Mouse (Mus musculus) heart, postnatal 0 days (tissue): ENCODE results near the gene Gpc3. TPM values are rescaled to one million over a fixed set of nuclear protein-coding genes. Genes with fewer than 3 reads are reported as not detected.

Experiments used
- ATAC-seq: fragments of 200-750 bp; cut with Nextera tagmentation; 2 replicates; pipeline ENCODE4 v1.8.0; 2017; ENCODE audit warnings: low read depth, moderate number of reproducible peaks, moderate library complexity; ENCODE audit not compliant: insufficient read depth
- DNase-seq: peaks from one replicate; pipeline ENCODE4 v3.0.0-alpha.2; 2016; ENCODE audit warnings: low spot score
- H3K27ac ChIP-seq: fragments of 300-500 bp; sonication (generic); 2 replicates; pipeline ENCODE4 v1.5.1; 2014; ENCODE audit warnings: low read depth, mild to moderate bottlenecking
- H3K27me3 ChIP-seq: fragments of 300-500 bp; sonication (generic); 2 replicates; pipeline ENCODE4 v1.6.1; 2014; ENCODE audit warnings: low read length, mixed read lengths; ENCODE audit not compliant: control insufficient read depth, insufficient read depth
- H3K36me3 ChIP-seq: fragments of 300-500 bp; sonication (generic); replicated peaks from 2 replicates; pipeline ENCODE4 v1.6.1; 2014; ENCODE audit warnings: low read length, mixed read lengths; ENCODE audit not compliant: control insufficient read depth, insufficient read depth
- H3K4me1 ChIP-seq: fragments of 300-500 bp; sonication (generic); 2 replicates; pipeline ENCODE4 v1.6.1; 2014; ENCODE audit warnings: antibody characterized with exemption; ENCODE audit not compliant: control insufficient read depth, insufficient read depth
- H3K4me2 ChIP-seq: fragments of 300-500 bp; sonication (generic); 2 replicates; pipeline ENCODE4 v1.6.1; 2014; ENCODE audit warnings: low read depth, mild to moderate bottlenecking, low read length, moderate library complexity
- H3K4me3 ChIP-seq: fragments of 300-500 bp; sonication (generic); 2 replicates; pipeline ENCODE4 v1.5.1; 2014; ENCODE audit warnings: low read depth, low read length
- H3K9ac ChIP-seq: fragments of 300-500 bp; sonication (generic); replicated peaks from 2 replicates; pipeline ENCODE4 v1.6.1; 2014; ENCODE audit warnings: low read depth, low read length, mixed read lengths
- H3K9me3 ChIP-seq: fragments of 300-500 bp; sonication (generic); replicated peaks from 2 replicates; pipeline ENCODE4 v1.6.1; 2016; ENCODE audit warnings: low read length; ENCODE audit not compliant: control insufficient read depth
- CTCF ChIP-seq: IDR thresholded peaks from 2 replicates; pipeline ENCODE4 v1.5.1; 2016; ENCODE audit warnings: antibody characterized with exemption, control low read depth, low read depth
- EP300 ChIP-seq: IDR thresholded peaks from 2 replicates; pipeline ENCODE4 v1.6.1; 2016; ENCODE audit warnings: antibody characterized with exemption, low read depth
- WGBS: fragments of 180-500 bp; shearing (Covaris S2); extraction: QIAGEN DNeasy Blood & Tissue Kit; methylation state at CpG from one replicate; pipeline ENCODE4 v1.1.7; 2014; 5-methylcytosine and 5-hydroxymethylcytosine counted together
- polyA plus RNA-seq: library from polyadenylated mRNA; unstranded; fragments of >200 nt; fragmentation: Nextera tagmentation; extraction: Ambion mirVana; gene quantifications from 2 replicates; pipeline ENCODE4 v1.2.1, GENCODE M21; 2015
- total RNA-seq: library from RNA; depleted of rRNA; stranded (reverse); fragments of >200 nt; gene quantifications from 2 replicates; pipeline ENCODE4 v1.2.3, GENCODE M21; 2014; ENCODE audit warnings: low replicate concordance; rRNA removed

Gpc3 gene
- total RNA-seq (45.1 and 64.9 TPM in 2 replicates), polyA plus RNA-seq (140 and 147 TPM in 2 replicates)

- Histone ChIP-seq H3K27ac (peak within 1 kb of the TSS; percentile 55), H3K36me3 (no peaks in the 10 kb centered on the region), H3K27me3 (no peaks in the 10 kb centered on the region; the same call in 1 of the 2 replicates), H3K9me3 (no peaks in the 10 kb centered on the region), H3K4me3 (peak within 1 kb of the TSS; percentile 56), H3K9ac (peak within 1 kb of the TSS; percentile 48; the same call in 1 of the 2 replicates), H3K4me2 (peak within 1 kb of the TSS; percentile 74), H3K4me1 (no peaks in the 10 kb centered on the region)
- peak; percentile 85 for ATAC-seq
- 14% methylated on average over 47 of the region's 48 CpGs for WGBS
- peak; percentile 12 for DNase-seq
- no peak for TF ChIP-seq CTCF
- TF ChIP-seq EP300 = no peak
Observed at GRCm38 (mm10) chrX:52613328-52614030, at the start of gene Gpc3. Gene Gpc3, minus strand, starts transcription at chrX:52613950.

- Histone ChIP-seq H3K9ac (no peak overlapping the region), H3K27me3 (no peaks in the 10 kb centered on the region), H3K27ac (peak overlapping the region; percentile 5; the same call in 1 of the 2 replicates), H3K4me2 (0 out of 2 replicates have a peak overlapping the region, but pooled peaks have one; percentile 23), H3K4me1 (no peaks in the 10 kb centered on the region), H3K9me3 (no peaks in the 10 kb centered on the region), H3K36me3 (no peaks in the 10 kb centered on the region), H3K4me3 (no peak overlapping the region)
- TF ChIP-seq CTCF (peak; percentile 57), EP300 (no peak)
- DNase-seq (peak; percentile 67), ATAC-seq (peak; percentile 66; the same call in 1 of the 2 replicates)
- WGBS = 25% methylated on average over 10 of the region's 10 CpGs
Observed at GRCm38 (mm10) chrX:52651975-52652374, 38.2 kb upstream of the Gpc3 start.

GRCm38 (mm10) chrX:52651472-52651948 is 37.8 kb upstream of the Gpc3 start:
- H3K9ac ChIP-seq = no peak overlapping the region
- H3K4me2 ChIP-seq = 0 out of 2 replicates have a peak overlapping the region, but pooled peaks have one; percentile 23
- H3K9me3 ChIP-seq = no peaks in the 10 kb centered on the region
- H3K4me3 ChIP-seq = no peak overlapping the region
- H3K27me3 ChIP-seq = no peaks in the 10 kb centered on the region
- ATAC-seq = 0 out of 2 replicates have a peak, but pooled peaks have one; percentile 44
- 31% methylated on average over 9 of the region's 9 CpGs for WGBS
- no peaks in the 10 kb centered on the region for H3K4me1 ChIP-seq
- H3K36me3 ChIP-seq = no peaks in the 10 kb centered on the region
- DNase-seq = peak; percentile 7
- peak overlapping the region; percentile 5; the same call in 1 of the 2 replicates for H3K27ac ChIP-seq
- no peak for TF ChIP-seq EP300
- TF ChIP-seq CTCF = 0 out of 2 replicates have a peak, but pooled peaks have one; percentile 9

GRCm38 (mm10) chrX:52648910-52649785 is 35.4 kb upstream of the Gpc3 start:
- H3K36me3 ChIP-seq = no peaks in the 10 kb centered on the region
- ATAC-seq = no peak
- TF ChIP-seq EP300 (no peak), CTCF (no peak)
- no peaks in the 10 kb centered on the region for H3K9me3 ChIP-seq
- DNase-seq = no peak
- no peak overlapping the region for H3K27ac ChIP-seq
- 39% methylated on average over 19 of the region's 19 CpGs for WGBS
- no peaks in the 10 kb centered on the region for H3K27me3 ChIP-seq
- peak overlapping the region; percentile 46 for H3K4me2 ChIP-seq
- H3K4me3 ChIP-seq = no peak overlapping the region; the same call in 1 of the 2 replicates
- 0 out of 2 replicates have a peak overlapping the region, but pooled peaks have one; percentile 10 for H3K9ac ChIP-seq
- no peaks in the 10 kb centered on the region for H3K4me1 ChIP-seq

- no peaks in the 10 kb centered on the region for H3K4me1 ChIP-seq
- no peak for DNase-seq
- H3K4me3 ChIP-seq = no peak overlapping the region
- WGBS = 54% methylated on average over 7 of the region's 7 CpGs
- H3K27ac ChIP-seq = no peak overlapping the region
- H3K27me3 ChIP-seq = no peaks in the 10 kb centered on the region
- no peaks in the 10 kb centered on the region for H3K9me3 ChIP-seq
- H3K36me3 ChIP-seq = no peaks in the 10 kb centered on the region
- TF ChIP-seq EP300 (no peak), CTCF (no peak)
- ATAC-seq = no peak
- no peak overlapping the region for H3K9ac ChIP-seq
- H3K4me2 ChIP-seq = no peak overlapping the region
Observed at GRCm38 (mm10) chrX:52644393-52644792, 30.6 kb upstream of the Gpc3 start.
